Mouse (Mus musculus): ENCODE data around the gene Mgat1.
A peak's percentile ranks its signal among the peaks of the same experiment; 100 is the strongest.

DNA sequence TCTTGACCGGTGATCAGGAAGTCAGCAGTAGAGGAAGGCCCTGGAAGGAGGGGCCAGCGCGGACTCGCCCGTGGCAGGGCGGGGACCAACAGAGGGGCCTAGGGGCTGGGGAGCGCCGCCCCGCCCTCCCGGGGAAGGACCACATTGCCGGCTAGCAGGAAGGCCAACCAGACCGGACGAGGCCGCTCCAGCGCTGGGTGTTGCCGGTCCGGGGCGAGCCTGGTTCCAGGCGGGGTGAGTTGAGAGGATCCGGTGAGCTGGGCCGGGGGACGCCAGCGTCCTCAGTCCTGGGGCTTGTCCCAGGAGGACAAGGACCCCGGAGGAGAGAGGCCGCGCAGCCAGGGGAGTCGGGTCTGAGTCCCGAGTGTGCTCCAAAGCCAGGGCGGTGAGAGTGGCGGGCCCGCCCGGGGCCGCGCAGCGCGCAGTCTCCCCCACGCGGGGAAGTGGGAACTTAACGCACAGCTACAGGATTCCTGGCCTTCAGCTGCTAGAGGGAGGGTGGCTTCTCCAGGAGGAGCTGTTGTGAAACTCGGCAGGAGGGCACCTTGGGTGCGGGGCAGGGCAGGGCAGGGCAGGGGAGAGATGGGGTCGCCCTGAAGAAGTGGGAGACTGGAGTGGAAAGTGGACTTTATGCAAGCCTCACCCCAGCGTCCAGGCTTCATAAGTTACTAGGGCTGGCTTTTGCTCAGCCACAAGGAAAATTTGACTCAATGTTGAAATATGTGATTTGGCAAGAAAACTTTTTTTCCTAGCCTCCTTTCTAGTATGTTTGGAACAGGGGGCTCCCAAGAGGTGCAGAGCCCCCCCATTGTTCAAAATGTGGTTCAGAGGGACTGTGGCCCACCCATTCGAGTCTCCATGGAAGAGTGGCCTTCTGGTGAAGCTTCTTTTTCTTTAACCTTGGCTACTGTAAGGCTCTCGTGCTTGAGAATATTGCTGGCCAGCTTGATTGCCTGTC is 6.7 kb downstream of the Mgat1 start:
- TF ChIP-seq CTCF (IDR thresholded peaks at IDR 0.05), result peak; percentile 64
- peak; percentile 58; the same call in 1 of the 2 replicates for TF ChIP-seq EP300 (IDR thresholded peaks at IDR 0.05; ENCODE audit: insufficient read depth, low read depth, low read length)
- peak; percentile 92 for TF ChIP-seq POLR2A (IDR thresholded peaks at IDR 0.05; ENCODE audit: insufficient read depth, low read depth, low read length)
